In genomic region chr2:24664678-24665257, GRCm38 (mm10) we compare ENCODE assay signal across 10 mouse cellular contexts.
DNase-seq lines count a peak whose midpoint lies in the region; ATAC-seq and TF ChIP-seq lines count a peak whose summit lies in the region.
"Had no signal": no experiment of that assay in that cellular context is flagged by ENCODE, and none has a peak within 500 bp of the region (broad histone marks: within the 10 kb centered on the region; RNA-seq: fewer than 3 reads in every experiment).

No protein-coding gene starts in this region.

- intact Hi-C loops in gastrocnemius, postnatal 36 days (cut with DNase I), result no loop called here

- no peak for TF ChIP-seq RAD21 in CH12.LX (IDR thresholded peaks at IDR 0.05; ENCODE audit: low read depth, low read length)

- no peaks in the 10 kb centered on the region for H3K27me3 ChIP-seq in CH12.LX (replicated peaks)
- H3K27me3 ChIP-seq in forebrain, embryonic 12.5 days, result no peaks in the 10 kb centered on the region

- WGBS in forebrain, embryonic 12.5 days, result 8% methylated on average over 9 of the region's 9 CpGs

- no peak for TF ChIP-seq EP300 in CH12.LX (IDR thresholded peaks at IDR 0.05; ENCODE audit: low read length)

- peaks cover 5 to 9% of the 10 kb centered on the region in 2 experiments for H3K4me1 ChIP-seq in CH12.LX (ENCODE audit: control insufficient read depth in 1 of 2, insufficient read depth in 2 of 2)
- H3K4me1 ChIP-seq in forebrain, embryonic 12.5 days, result peaks cover 9% of the 10 kb centered on the region

- ATAC-seq in forebrain, embryonic 12.5 days (ENCODE audit: low FRiP score), result peak; percentile 91
- ATAC-seq in megakaryocyte-erythroid progenitor cell, adult 5-6 weeks (replicated peaks; ENCODE audit: low FRiP score, low TSS enrichment, poor library complexity, severe bottlenecking), result no peak

- H3K79me2 ChIP-seq in CH12.LX (replicated peaks; ENCODE audit: control insufficient read depth, extremely low read depth, insufficient read depth, poor library complexity, severe bottlenecking), result no peaks in the 10 kb centered on the region

- in situ Hi-C loops in CH12.LX (cut with MboI; ENCODE audit: low pct_ligation_motif_present, low pct_unique_long_range_greater_than_20kb, low sequenced_read_pairs), result no loop called here

- H3K4me3 ChIP-seq in CH12.LX (replicated peaks in 1 of 3; ENCODE audit: low read depth in 2 of 3, low read length in 2 of 3, poor library complexity in 1 of 3), result no peak overlapping the region
- 0 out of 2 replicates have a peak overlapping the region, but pooled peaks have one; percentile 7 for H3K4me3 ChIP-seq in forebrain, embryonic 12.5 days (replicated peaks)
- H3K4me3 ChIP-seq: left cerebral cortex, adult 2 months had no signal

- no peak overlapping the region for H3K9ac ChIP-seq in CH12.LX (ENCODE audit: insufficient read depth, low read depth)
- no peak overlapping the region for H3K9ac ChIP-seq in forebrain, embryonic 12.5 days

- no peak for TF ChIP-seq POLR2A in CH12.LX (IDR thresholded peaks at IDR 0.05; ENCODE audit: low read depth, low read length)

- no peak overlapping the region for H3K4me2 ChIP-seq in CH12.LX (ENCODE audit: insufficient read depth, low read depth, poor library complexity, severe bottlenecking)
- peak overlapping the region; percentile 34 for H3K4me2 ChIP-seq in forebrain, embryonic 12.5 days

- no peak for TF ChIP-seq CTCF in CH12.LX (conservative IDR thresholded peaks at IDR 0.05 in 1 of 2, IDR thresholded peaks at IDR 0.05 in 1 of 2; ENCODE audit: low read depth in 2 of 2, low read length in 2 of 2)

- dilution Hi-C loops in CH12.LX (cut with MboI; ENCODE audit: extremely low pct_ligation_motif_present, extremely low pct_unique_long_range_greater_than_20kb, low sequenced_read_pairs), result no loop called here

- H3K36me3 ChIP-seq in CH12.LX (replicated peaks in 1 of 2; ENCODE audit: control insufficient read depth in 1 of 2, insufficient read depth in 1 of 2, low read length in 1 of 2), result no peaks in the 10 kb centered on the region
- no peaks in the 10 kb centered on the region for H3K36me3 ChIP-seq in forebrain, embryonic 12.5 days (replicated peaks)

- no peaks in the 10 kb centered on the region for H3K9me3 ChIP-seq in CH12.LX (replicated peaks; ENCODE audit: low read length)
- H3K9me3 ChIP-seq in forebrain, embryonic 12.5 days, result no peaks in the 10 kb centered on the region

- no peak overlapping the region for H3K27ac ChIP-seq in CH12.LX (ENCODE audit: insufficient read depth, low read depth)
- H3K27ac ChIP-seq in forebrain, embryonic 12.5 days, result peak overlapping the region; percentile 68
- H3K27ac ChIP-seq: left cerebral cortex, adult 2 months had no signal

- peak; percentile 31 for DNase-seq in adrenal gland, postnatal 14 days
- no peak for DNase-seq in adrenal gland, adult 8-10 months
- DNase-seq in CH12.LX (ENCODE audit: extremely low read depth), result no peak
- peak; percentile 61 for DNase-seq in mesoderm, embryonic 11.5 days (ENCODE audit: low read depth, low spot score)
- no peak for DNase-seq in gastrocnemius, postnatal 36 days
- no peak for DNase-seq in c-Kit-positive CD71-positive TER-119-positive erythroid progenitor cells, embryonic 14.5 days (ENCODE audit: low spot score)
- DNase-seq: lung, postnatal 14 days had no signal

TF ChIP-seq in CH12.LX, 34 proteins besides CTCF, POLR2A, EP300 and RAD21:
- TF ChIP-seq MXI1 (IDR thresholded peaks at IDR 0.05; ENCODE audit: low read depth, low read length) (no peak), CHD2 (IDR thresholded peaks at IDR 0.05; ENCODE audit: low read length) (peak; percentile 84)

Comparison
In these comparisons a context has a peak if more than half of its experiments do, and no peak if none do; other contexts are left out.
1. DNase-seq: peak in adrenal gland, postnatal 14 days (single experiment) and mesoderm, embryonic 11.5 days (single experiment); none in adrenal gland, adult 8-10 months (single experiment), CH12.LX (single experiment), gastrocnemius, postnatal 36 days (0 of 2) and c-Kit-positive CD71-positive TER-119-positive erythroid progenitor cells, embryonic 14.5 days (single experiment).